ENCODE assay signal across 19 mouse cellular contexts in genomic region chr1:134911892-134912291, GRCm38 (mm10). TPM values are rescaled to one million over a fixed set of nuclear protein-coding genes. Genes with fewer than 3 reads are reported as not detected.
DNase-seq lines count a peak whose midpoint lies in the region; ATAC-seq and TF ChIP-seq lines count a peak whose summit lies in the region.
"Had no signal": no experiment of that assay in that cellular context is flagged by ENCODE, and none has a peak within 500 bp of the region (broad histone marks: within the 10 kb centered on the region; RNA-seq: fewer than 3 reads in every experiment).

No protein-coding gene starts in this region.

- 62% methylated on average over 4 of the region's 4 CpGs for WGBS in heart, embryonic 16.5 days
- WGBS in hindbrain, embryonic 13.5 days = 84% methylated on average over 4 of the region's 4 CpGs
- WGBS in liver, postnatal 0 days (ENCODE audit: insufficient replicate concordance) = 66% methylated on average over 4 of the region's 4 CpGs

- no peak for ATAC-seq in heart, embryonic 16.5 days (replicated peaks; ENCODE audit: extremely low read depth, insufficient read depth, low FRiP score)
- no peak for ATAC-seq in hindbrain, embryonic 13.5 days (ENCODE audit: low FRiP score)
- no peak for ATAC-seq in liver, postnatal 0 days
- ATAC-seq: forebrain, embryonic 13.5 days; liver, embryonic 12.5 days had no signal

- peak overlapping the region; percentile 80 for H3K27ac ChIP-seq in heart, embryonic 16.5 days (ENCODE audit: low read length)
- no peak overlapping the region for H3K27ac ChIP-seq in hindbrain, embryonic 13.5 days
- H3K27ac ChIP-seq in liver, postnatal 0 days (ENCODE audit: low read depth) = no peak overlapping the region
- H3K27ac ChIP-seq: embryonic facial prominence, embryonic 12.5 days; forebrain, embryonic 13.5 days; limb, embryonic 12.5 days; liver, embryonic 12.5 days; lung, embryonic 15.5 days; midbrain, embryonic 12.5 days had no signal

- no peaks in the 10 kb centered on the region for H3K36me3 ChIP-seq in heart, embryonic 16.5 days (ENCODE audit: control insufficient read depth, insufficient read depth)
- no peaks in the 10 kb centered on the region for H3K36me3 ChIP-seq in hindbrain, embryonic 13.5 days
- no peaks in the 10 kb centered on the region for H3K36me3 ChIP-seq in liver, postnatal 0 days (replicated peaks; ENCODE audit: insufficient read depth, low read length)
- H3K36me3 ChIP-seq: embryonic facial prominence, embryonic 12.5 days; limb, embryonic 12.5 days; liver, embryonic 12.5 days; lung, embryonic 15.5 days; midbrain, embryonic 12.5 days had no signal

- no peak for TF ChIP-seq EP300 in liver, postnatal 0 days (IDR thresholded peaks at IDR 0.05; ENCODE audit: low read depth)

- H3K27me3 ChIP-seq in heart, embryonic 16.5 days (ENCODE audit: control insufficient read depth, insufficient read depth, low read length) = no peaks in the 10 kb centered on the region
- no peaks in the 10 kb centered on the region for H3K27me3 ChIP-seq in hindbrain, embryonic 13.5 days
- no peaks in the 10 kb centered on the region for H3K27me3 ChIP-seq in liver, postnatal 0 days (ENCODE audit: insufficient read depth, low read length)
- H3K27me3 ChIP-seq: embryonic facial prominence, embryonic 12.5 days; forebrain, embryonic 13.5 days; limb, embryonic 12.5 days; liver, embryonic 12.5 days; lung, embryonic 15.5 days; midbrain, embryonic 12.5 days had no signal

- peaks cover 39% of the 10 kb centered on the region for H3K4me1 ChIP-seq in heart, embryonic 16.5 days (ENCODE audit: control insufficient read depth, insufficient read depth, low read length)
- H3K4me1 ChIP-seq in hindbrain, embryonic 13.5 days (replicated peaks) = 0 out of 2 replicates have a peak, but pooled peaks cover 4% of the 10 kb centered on the region
- H3K4me1 ChIP-seq in liver, postnatal 0 days (ENCODE audit: insufficient read depth) = peaks cover 6% of the 10 kb centered on the region; the same call in 1 of the 2 replicates
- H3K4me1 ChIP-seq: forebrain, embryonic 13.5 days; limb, embryonic 12.5 days; liver, embryonic 12.5 days; midbrain, embryonic 12.5 days had no signal

- no peaks in the 10 kb centered on the region for H3K9me3 ChIP-seq in heart, embryonic 16.5 days (replicated peaks; ENCODE audit: control insufficient read depth, low read length)
- no peaks in the 10 kb centered on the region for H3K9me3 ChIP-seq in hindbrain, embryonic 13.5 days
- H3K9me3 ChIP-seq in liver, postnatal 0 days (ENCODE audit: low read length) = no peaks in the 10 kb centered on the region
- H3K9me3 ChIP-seq: embryonic facial prominence, embryonic 12.5 days; forebrain, embryonic 13.5 days; limb, embryonic 12.5 days; liver, embryonic 12.5 days; lung, embryonic 15.5 days; midbrain, embryonic 12.5 days had no signal

- H3K4me2 ChIP-seq in heart, embryonic 16.5 days (ENCODE audit: low read depth, low read length) = no peak overlapping the region
- H3K4me2 ChIP-seq in hindbrain, embryonic 13.5 days = no peak overlapping the region
- no peak overlapping the region for H3K4me2 ChIP-seq in liver, postnatal 0 days (ENCODE audit: low read depth, low read length)
- H3K4me2 ChIP-seq: embryonic facial prominence, embryonic 12.5 days; forebrain, embryonic 13.5 days; limb, embryonic 12.5 days; liver, embryonic 12.5 days; lung, embryonic 15.5 days; midbrain, embryonic 12.5 days had no signal

- no peak overlapping the region for H3K9ac ChIP-seq in heart, embryonic 16.5 days (ENCODE audit: low read length)
- no peak overlapping the region for H3K9ac ChIP-seq in hindbrain, embryonic 13.5 days
- H3K9ac ChIP-seq in liver, postnatal 0 days (replicated peaks) = no peak overlapping the region
- H3K9ac ChIP-seq: embryonic facial prominence, embryonic 12.5 days; forebrain, embryonic 13.5 days; limb, embryonic 12.5 days; liver, embryonic 12.5 days; lung, embryonic 15.5 days; midbrain, embryonic 12.5 days had no signal

- TF ChIP-seq CTCF in liver, postnatal 0 days (IDR thresholded peaks at IDR 0.05; ENCODE audit: low read depth) = no peak

- no peak overlapping the region for H3K4me3 ChIP-seq in heart, embryonic 16.5 days (ENCODE audit: low read length)
- no peak overlapping the region for H3K4me3 ChIP-seq in hindbrain, embryonic 13.5 days
- no peak overlapping the region for H3K4me3 ChIP-seq in liver, postnatal 0 days (ENCODE audit: low read depth, low read length)
- H3K4me3 ChIP-seq: embryonic facial prominence, embryonic 12.5 days; erythroblast, embryonic 14.5 days; forebrain, embryonic 13.5 days; limb, embryonic 12.5 days; liver, embryonic 12.5 days; lung, embryonic 15.5 days; midbrain, embryonic 12.5 days had no signal

- DNase-seq in spleen, postnatal 36 days (ENCODE audit: low spot score in 2 of 2) = peak; percentile 15 to 16
- DNase-seq in spleen, postnatal 14 days (ENCODE audit: low spot score in 2 of 2) = no peak
- DNase-seq in heart, adult 9 months (ENCODE audit: low spot score in 2 of 2) = peak; percentile 56 to 59
- no peak for DNase-seq in right cerebral cortex, adult 18-20 months
- DNase-seq in lung, postnatal 14 days = no peak
- no peak for DNase-seq in liver, postnatal 0 days
- DNase-seq: adrenal gland, postnatal 10 days; cerebellum, postnatal 10 days; kidney, adult 11 months; spleen, adult 18-20 months had no signal

RNA-seq across cellular contexts. Expression of gene Ppp1r12b, which starts 43.9 kb away (rescaled TPM):
- polyA plus RNA-seq in heart, embryonic 16.5 days (2015; fragmentation: Nextera tagmentation; extraction: Ambion mirVana) = 24.2 and 30.4 TPM in 2 replicates
- polyA plus RNA-seq in hindbrain, embryonic 13.5 days (2015; fragmentation: Nextera tagmentation; extraction: Ambion mirVana) = 12.4 and 14.9 TPM in 2 replicates
- 0.93 and 1.4 TPM in 2 replicates for polyA plus RNA-seq in liver, postnatal 0 days (2015; fragmentation: Nextera tagmentation; extraction: Ambion mirVana)

RNA-seq across cellular contexts. Expression of gene Ube2t, which starts 50.5 kb away (rescaled TPM):
- 49.7 and 54.6 TPM in 2 replicates for polyA plus RNA-seq in heart, embryonic 16.5 days (2015; fragmentation: Nextera tagmentation; extraction: Ambion mirVana)
- 15.3 and 17.0 TPM in 2 replicates for polyA plus RNA-seq in hindbrain, embryonic 13.5 days (2015; fragmentation: Nextera tagmentation; extraction: Ambion mirVana)
- polyA plus RNA-seq in liver, postnatal 0 days (2015; fragmentation: Nextera tagmentation; extraction: Ambion mirVana) = 17.1 and 17.6 TPM in 2 replicates

Comparison
In these comparisons a context has a peak if more than half of its experiments do, and no peak if none do; other contexts are left out.
1. DNase-seq: peak in spleen, postnatal 36 days (2 of 2) and heart, adult 9 months (2 of 2); none in spleen, postnatal 14 days (0 of 2), right cerebral cortex, adult 18-20 months (single experiment), lung, postnatal 14 days (single experiment) and liver, postnatal 0 days (single experiment).